Mouse (Mus musculus) liver, embryonic 13.5 days (tissue): ENCODE results near the gene Lims1. TPM values are rescaled to one million over a fixed set of nuclear protein-coding genes. Genes with fewer than 3 reads are reported as not detected.

Experiments used
- ATAC-seq: fragments of 200-750 bp; cut with Nextera tagmentation; 2 replicates; pipeline ENCODE4 v1.8.0; 2017; ENCODE audit warnings: low read depth, mild to moderate bottlenecking, moderate number of reproducible peaks, moderate library complexity
- DNase-seq: peaks from one replicate; pipeline ENCODE4 v3.0.0; 2022
- H3K27ac ChIP-seq: fragments of 300-500 bp; sonication (generic); 2 replicates; pipeline ENCODE4 v1.5.1; 2015; ENCODE audit warnings: moderate library complexity, mild to moderate bottlenecking, inconsistent platforms
- H3K27me3 ChIP-seq: fragments of 300-500 bp; sonication (generic); 2 replicates; pipeline ENCODE4 v1.6.1; 2015; ENCODE audit warnings: mild to moderate bottlenecking, inconsistent platforms
- H3K36me3 ChIP-seq: fragments of 300-500 bp; sonication (generic); 2 replicates; pipeline ENCODE4 v1.6.1; 2015; ENCODE audit warnings: mild to moderate bottlenecking, inconsistent platforms
- H3K4me1 ChIP-seq: fragments of 300-500 bp; sonication (generic); replicated peaks from 2 replicates; pipeline ENCODE4 v1.6.1; 2015; ENCODE audit warnings: inconsistent platforms
- H3K4me2 ChIP-seq: fragments of 300-500 bp; sonication (generic); 2 replicates; pipeline ENCODE4 v1.6.1; 2015; ENCODE audit warnings: inconsistent platforms, mild to moderate bottlenecking, moderate library complexity
- H3K4me3 ChIP-seq: fragments of 300-500 bp; sonication (generic); replicated peaks from 2 replicates; pipeline ENCODE4 v1.5.1; 2015; ENCODE audit warnings: mild to moderate bottlenecking, inconsistent platforms
- H3K9ac ChIP-seq: fragments of 300-500 bp; sonication (generic); 2 replicates; pipeline ENCODE4 v1.6.1; 2015; ENCODE audit warnings: mild to moderate bottlenecking, inconsistent platforms
- H3K9me3 ChIP-seq: fragments of 300-500 bp; sonication (generic); replicated peaks from 2 replicates; pipeline ENCODE4 v1.6.1; 2016; ENCODE audit warnings: inconsistent platforms
- WGBS: fragments of 180-500 bp; shearing (Covaris S2); methylation state at CpG from one replicate; pipeline ENCODE4 v1.1.7; 2015; ENCODE audit not compliant: insufficient replicate concordance; 5-methylcytosine and 5-hydroxymethylcytosine counted together
- polyA plus RNA-seq: library from polyadenylated mRNA; unstranded; fragments of >200 nt; fragmentation: Nextera tagmentation; extraction: Ambion mirVana; gene quantifications from 2 replicates; pipeline ENCODE4 v1.2.1, GENCODE M21; 2015

The Lims1 gene
- polyA plus RNA-seq, 1 experiment from 2014 or later = 107 TPM

DNA sequence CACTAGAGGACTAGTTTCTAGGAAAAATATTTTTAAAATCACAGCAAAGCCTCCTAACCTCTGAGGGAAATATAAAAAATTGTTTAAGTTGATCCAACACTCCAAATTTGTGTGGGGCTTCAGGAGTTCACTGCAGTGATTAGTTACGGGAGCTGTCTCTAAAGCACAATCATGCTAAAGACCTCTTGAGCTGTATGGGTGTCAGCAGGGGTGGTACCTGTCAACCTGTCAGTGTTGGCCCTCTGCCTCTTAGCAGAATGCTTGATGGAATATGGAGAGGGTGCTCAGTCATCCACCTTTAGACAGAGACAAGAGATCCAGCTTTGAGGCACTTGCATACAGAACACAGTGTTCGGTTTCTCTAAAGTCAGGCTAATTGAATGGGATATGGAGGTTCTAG lies 60.5 kb downstream of the Lims1 start:
- no peak overlapping the region for H3K4me3 ChIP-seq
- no peak overlapping the region for H3K9ac ChIP-seq
- no peak for DNase-seq
- no peaks in the 10 kb centered on the region for H3K9me3 ChIP-seq
- no peak overlapping the region; the same call in 1 of the 2 replicates for H3K27ac ChIP-seq
- H3K4me2 ChIP-seq = no peak overlapping the region
- WGBS = 93% methylated on average over 2 of the region's 2 CpGs
- H3K27me3 ChIP-seq = no peaks in the 10 kb centered on the region
- no peak for ATAC-seq
- H3K4me1 ChIP-seq = peaks cover 58% of the 10 kb centered on the region
- peaks cover 3% of the 10 kb centered on the region; the same call in 1 of the 2 replicates for H3K36me3 ChIP-seq

DNA sequence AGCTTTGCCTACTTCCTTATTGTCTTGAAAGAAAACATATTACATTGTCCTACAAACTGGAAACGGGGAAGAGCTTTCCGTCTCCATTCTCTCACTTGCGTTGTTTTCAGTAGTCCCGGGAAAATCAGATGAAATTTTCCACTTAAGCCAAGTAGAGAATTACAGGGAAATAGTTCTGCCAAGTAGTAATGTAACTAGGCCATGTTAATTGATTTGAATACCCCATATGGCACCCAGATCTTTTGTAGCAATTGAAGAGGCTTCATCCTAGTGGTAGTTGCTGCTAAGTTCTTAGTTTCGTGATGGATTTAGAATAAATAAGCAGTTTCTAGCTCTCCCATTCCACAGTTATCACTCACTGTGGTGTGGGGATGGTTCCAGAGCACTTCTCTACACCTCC lies 62.4 kb downstream of the Lims1 start:
- no peak overlapping the region for H3K9ac ChIP-seq
- H3K27ac ChIP-seq = no peak overlapping the region
- no peak overlapping the region for H3K4me3 ChIP-seq
- no peak overlapping the region for H3K4me2 ChIP-seq
- peaks cover 51% of the 10 kb centered on the region for H3K4me1 ChIP-seq
- ATAC-seq (no peak), DNase-seq (no peak)
- peaks cover 3% of the 10 kb centered on the region; the same call in 1 of the 2 replicates for H3K36me3 ChIP-seq
- H3K9me3 ChIP-seq = no peaks in the 10 kb centered on the region
- H3K27me3 ChIP-seq = no peaks in the 10 kb centered on the region
- 87% methylated on average over 5 of the region's 5 CpGs for WGBS

DNA sequence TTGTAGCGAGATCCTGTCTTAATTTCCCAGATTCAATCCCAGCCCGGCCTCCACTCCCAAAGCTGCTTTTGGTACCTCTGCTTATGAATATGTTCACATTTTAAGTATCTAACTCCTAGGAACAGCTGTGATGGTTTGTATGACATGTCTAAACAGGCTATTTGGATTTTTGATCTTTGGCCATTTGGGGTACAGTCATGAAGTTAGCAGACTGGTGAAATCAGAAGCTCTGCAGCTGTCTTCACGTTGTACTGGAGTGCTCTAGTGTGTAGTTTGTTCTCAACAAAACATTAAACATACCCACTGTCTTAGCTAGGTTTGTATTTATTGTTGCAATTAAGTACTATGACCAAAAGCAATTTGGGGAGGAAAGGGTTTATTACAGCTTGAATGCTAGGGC lies 63.7 kb downstream of the Lims1 start:
- Histone ChIP-seq H3K9ac (no peak overlapping the region), H3K36me3 (peaks cover 3% of the 10 kb centered on the region; the same call in 1 of the 2 replicates), H3K27me3 (no peaks in the 10 kb centered on the region), H3K4me2 (no peak overlapping the region), H3K4me1 (peaks cover 50% of the 10 kb centered on the region), H3K4me3 (no peak overlapping the region), H3K27ac (no peak overlapping the region), H3K9me3 (no peaks in the 10 kb centered on the region)
- ATAC-seq = no peak
- WGBS = 82% methylated on average over 3 of the region's 3 CpGs
- no peak for DNase-seq

DNA sequence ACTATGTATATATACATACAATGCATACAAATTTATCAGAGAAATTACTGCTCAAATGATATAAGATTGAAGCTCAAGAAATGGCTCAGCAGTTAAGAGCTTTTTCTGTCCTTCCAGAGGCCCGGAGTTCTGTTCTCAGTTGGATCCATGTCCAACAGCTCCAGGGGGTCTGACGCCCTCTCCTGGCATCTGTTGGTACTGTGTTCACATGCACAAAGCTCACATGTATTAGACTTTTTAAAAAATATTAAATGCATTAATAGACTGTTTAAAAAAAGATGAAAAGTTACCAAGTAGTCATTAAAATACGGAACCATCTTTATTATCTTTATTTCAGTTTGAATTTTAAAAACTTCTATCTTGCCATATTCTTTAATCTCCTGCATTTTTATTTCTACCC lies 65.4 kb downstream of the Lims1 start:
- no peak for ATAC-seq

DNA sequence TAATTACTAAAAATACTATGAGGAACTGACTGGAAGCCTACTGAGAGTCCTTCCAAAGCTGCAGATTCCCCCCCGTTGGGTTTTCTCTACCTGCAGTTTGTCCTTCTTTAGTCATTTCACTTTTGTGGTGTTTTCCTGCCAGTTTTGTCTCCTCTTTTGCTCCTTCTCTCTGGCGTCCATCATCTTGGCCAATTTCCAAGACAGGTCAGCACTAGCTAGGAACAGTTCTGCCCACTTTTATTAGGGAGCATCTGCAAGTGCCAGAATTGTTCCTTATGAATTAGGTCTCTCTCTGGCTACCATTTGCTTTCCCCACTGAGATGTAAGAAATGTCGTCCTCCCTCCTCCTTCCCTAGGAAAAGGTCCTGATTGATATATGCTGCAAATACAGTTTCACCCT lies 65.9 kb downstream of the Lims1 start:
- peaks cover 53% of the 10 kb centered on the region for H3K4me1 ChIP-seq
- no peak overlapping the region for H3K9ac ChIP-seq
- no peak for ATAC-seq
- WGBS = 55% methylated on average over 3 of the region's 3 CpGs
- H3K9me3 ChIP-seq = no peaks in the 10 kb centered on the region
- no peak overlapping the region for H3K27ac ChIP-seq
- H3K4me2 ChIP-seq = no peak overlapping the region
- peaks cover 3% of the 10 kb centered on the region; the same call in 1 of the 2 replicates for H3K36me3 ChIP-seq
- no peak overlapping the region for H3K4me3 ChIP-seq
- H3K27me3 ChIP-seq = no peaks in the 10 kb centered on the region
- no peak for DNase-seq

More for the DNA sequence above, 65.4 kb downstream of the Lims1 start:
- Histone ChIP-seq H3K27ac (no peak overlapping the region), H3K4me2 (no peak overlapping the region), H3K9me3 (no peaks in the 10 kb centered on the region), H3K4me3 (no peak overlapping the region), H3K36me3 (peaks cover 3% of the 10 kb centered on the region; the same call in 1 of the 2 replicates), H3K27me3 (no peaks in the 10 kb centered on the region), H3K4me1 (peaks cover 53% of the 10 kb centered on the region), H3K9ac (no peak overlapping the region)
- whole genome bisulfite sequencing = 79% methylated on average over 3 of the region's 3 CpGs
- DNase-seq = no peak

DNA sequence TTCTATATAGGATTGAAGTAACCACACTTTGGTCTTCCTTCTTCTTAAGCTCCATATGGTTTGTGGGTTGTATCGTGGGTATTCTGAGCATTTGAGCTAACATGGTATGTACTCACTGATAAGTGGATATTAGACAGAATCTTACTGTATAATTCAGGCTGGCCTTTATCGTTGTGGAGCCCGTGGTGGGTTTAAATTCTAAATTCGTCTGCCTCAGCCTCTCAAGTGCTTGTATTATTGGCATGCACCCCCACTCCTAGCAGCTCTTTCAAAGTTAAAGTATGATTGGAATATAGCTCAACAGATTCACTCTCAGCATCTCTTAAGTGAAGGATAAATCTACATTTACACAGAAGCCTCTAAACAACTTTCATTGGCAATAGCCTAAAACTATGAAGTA lies 69.2 kb downstream of the Lims1 start:
- no peaks in the 10 kb centered on the region for H3K27me3 ChIP-seq
- DNase-seq = no peak
- ATAC-seq = no peak
- H3K4me2 ChIP-seq = no peak overlapping the region
- peaks cover 10% of the 10 kb centered on the region; the same call in 1 of the 2 replicates for H3K36me3 ChIP-seq
- H3K4me1 ChIP-seq = peaks cover 54% of the 10 kb centered on the region
- no peaks in the 10 kb centered on the region for H3K9me3 ChIP-seq
- H3K27ac ChIP-seq = peak overlapping the region; percentile 56
- no peak overlapping the region for H3K4me3 ChIP-seq
- H3K9ac ChIP-seq = peak overlapping the region; percentile 11; the same call in 1 of the 2 replicates
- 17% methylated on average over 4 of the region's 4 CpGs for WGBS

DNA sequence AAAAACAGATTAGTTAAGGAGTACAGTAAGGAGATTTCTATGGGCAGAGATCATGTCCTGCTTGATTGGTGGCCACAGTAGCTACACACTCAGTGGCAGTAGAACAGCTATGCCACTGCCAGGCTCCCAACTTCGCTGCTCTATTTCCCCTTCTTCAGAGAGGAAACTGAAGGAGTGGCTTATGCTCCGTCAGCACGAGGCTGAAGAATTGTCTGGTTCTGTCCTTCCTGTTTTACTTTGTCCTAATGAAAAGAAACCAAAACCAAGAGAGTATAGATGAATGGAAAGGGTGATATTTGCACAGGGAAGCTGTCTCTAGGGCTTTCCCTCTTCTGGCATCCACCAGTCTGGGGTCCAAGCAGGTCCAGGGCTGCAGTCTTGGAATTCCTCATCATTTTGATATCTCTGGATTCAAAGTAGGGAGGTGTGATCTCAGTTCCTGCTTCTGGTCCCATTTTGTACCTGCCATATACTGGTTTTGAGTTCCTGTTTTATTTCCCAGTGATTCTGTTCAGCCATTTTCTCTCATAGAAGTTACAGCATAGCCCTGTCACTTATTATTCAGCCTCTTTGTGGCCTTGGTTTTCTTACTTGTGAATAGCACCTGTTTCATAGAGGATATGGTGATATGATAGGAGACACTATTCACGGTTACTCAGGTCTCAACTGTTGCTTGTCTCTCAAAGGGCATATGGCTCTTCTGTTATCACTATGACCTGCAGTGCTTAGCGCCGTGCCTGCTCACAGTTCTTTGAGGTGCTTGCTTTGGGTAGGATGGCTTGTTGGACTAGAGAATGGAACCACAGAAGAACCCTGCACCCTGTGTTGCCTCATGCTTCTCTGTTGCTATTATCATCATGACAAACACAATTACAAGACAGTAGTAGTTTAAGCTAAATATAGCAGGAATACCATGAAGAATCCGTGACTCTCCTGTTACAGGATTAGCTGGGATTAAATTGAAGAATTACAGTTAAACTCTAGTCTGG lies 70.1 kb downstream of the Lims1 start:
- H3K4me2 ChIP-seq = peak overlapping the region; percentile 40
- DNase-seq = peak; percentile 13
- no peaks in the 10 kb centered on the region for H3K9me3 ChIP-seq
- peaks cover 53% of the 10 kb centered on the region for H3K4me1 ChIP-seq
- peak overlapping the region; percentile 5; the same call in 1 of the 2 replicates for H3K4me3 ChIP-seq
- peak overlapping the region; percentile 44 for H3K9ac ChIP-seq
- H3K27ac ChIP-seq = peak overlapping the region; percentile 80
- WGBS = 33% methylated on average over 7 of the region's 7 CpGs
- H3K27me3 ChIP-seq = no peaks in the 10 kb centered on the region
- H3K36me3 ChIP-seq = peaks cover 10% of the 10 kb centered on the region; the same call in 1 of the 2 replicates
- peak; percentile 82 for ATAC-seq

DNA sequence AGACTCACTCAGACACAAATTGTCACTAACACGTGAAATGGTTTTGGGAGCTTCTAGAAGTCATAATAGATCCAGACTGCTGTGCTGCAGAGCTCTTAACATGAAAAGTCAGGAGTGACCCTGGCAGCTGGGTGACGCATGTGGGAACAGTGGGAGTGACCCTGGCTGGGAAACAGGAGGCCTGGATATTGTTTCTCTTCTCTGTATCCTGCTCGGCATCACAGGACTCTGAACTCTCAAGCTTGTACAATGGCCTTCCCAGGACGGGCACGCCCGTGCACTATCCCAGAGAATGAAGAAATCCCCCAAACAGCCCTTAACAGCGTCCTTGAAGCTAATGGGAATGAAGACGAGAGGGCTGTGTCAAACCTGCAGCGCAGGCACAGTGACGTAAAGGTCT lies 70.9 kb downstream of the Lims1 start:
- Histone ChIP-seq H3K4me1 (peaks cover 51% of the 10 kb centered on the region), H3K9me3 (no peaks in the 10 kb centered on the region), H3K4me2 (no peak overlapping the region), H3K9ac (no peak overlapping the region), H3K27ac (peak overlapping the region; percentile 80; the same call in 1 of the 2 replicates), H3K27me3 (no peaks in the 10 kb centered on the region), H3K36me3 (peaks cover 14% of the 10 kb centered on the region), H3K4me3 (no peak overlapping the region)
- WGBS = 69% methylated on average over 10 of the region's 10 CpGs
- ATAC-seq (no peak), DNase-seq (no peak)

DNA sequence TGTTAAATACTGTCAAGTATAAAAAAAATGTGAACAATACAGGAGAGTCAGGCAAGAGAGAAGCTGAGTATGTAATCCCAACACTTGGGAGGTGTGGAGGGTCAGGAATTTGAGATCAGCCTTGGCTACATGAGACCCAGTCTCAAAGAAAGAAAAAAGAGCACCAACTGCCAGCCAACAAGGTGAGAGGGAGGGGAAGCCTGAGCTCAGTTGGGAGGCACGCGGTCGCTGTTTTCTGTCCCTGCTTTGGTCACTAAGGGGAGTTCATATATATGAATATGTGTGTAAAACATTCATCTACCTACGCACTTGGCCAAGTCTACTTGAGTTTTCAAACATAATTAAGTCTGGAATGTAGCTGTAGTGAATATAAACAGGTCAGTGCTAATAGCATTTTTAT lies 72.0 kb downstream of the Lims1 start:
- no peak for ATAC-seq
- no peak for DNase-seq
- no peaks in the 10 kb centered on the region for H3K9me3 ChIP-seq
- no peak overlapping the region for H3K9ac ChIP-seq
- H3K4me2 ChIP-seq = no peak overlapping the region
- H3K36me3 ChIP-seq = peaks cover 21% of the 10 kb centered on the region
- no peaks in the 10 kb centered on the region for H3K27me3 ChIP-seq
- H3K4me1 ChIP-seq = peaks cover 48% of the 10 kb centered on the region
- WGBS = 90% methylated on average over 4 of the region's 4 CpGs
- no peak overlapping the region for H3K27ac ChIP-seq
- H3K4me3 ChIP-seq = no peak overlapping the region

DNA sequence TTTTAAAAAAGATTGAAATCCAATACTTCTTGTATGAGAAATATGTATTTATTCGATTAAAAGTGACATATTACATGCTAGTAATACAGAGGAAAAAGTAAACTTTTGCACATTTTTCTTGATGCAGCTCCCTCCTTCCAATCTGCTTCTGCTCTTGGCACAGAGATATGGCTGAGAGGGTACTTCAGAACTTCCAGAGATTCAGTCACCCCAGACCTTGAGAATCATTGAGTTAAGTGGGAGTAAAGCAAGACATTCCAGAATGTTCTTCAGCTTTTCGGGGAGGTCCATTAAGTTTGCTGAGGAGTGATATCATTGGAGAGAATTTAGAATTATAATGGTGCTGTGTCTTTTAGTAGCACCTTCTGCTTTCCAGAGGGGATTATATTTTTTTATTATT lies 72.5 kb downstream of the Lims1 start:
- Histone ChIP-seq H3K9me3 (no peaks in the 10 kb centered on the region), H3K36me3 (peaks cover 21% of the 10 kb centered on the region), H3K27ac (no peak overlapping the region), H3K9ac (no peak overlapping the region), H3K4me2 (no peak overlapping the region), H3K4me1 (peaks cover 45% of the 10 kb centered on the region), H3K4me3 (no peak overlapping the region), H3K27me3 (no peaks in the 10 kb centered on the region)
- no peak for ATAC-seq
- WGBS = 82% methylated on average over 2 of the region's 2 CpGs
- DNase-seq = no peak

DNA sequence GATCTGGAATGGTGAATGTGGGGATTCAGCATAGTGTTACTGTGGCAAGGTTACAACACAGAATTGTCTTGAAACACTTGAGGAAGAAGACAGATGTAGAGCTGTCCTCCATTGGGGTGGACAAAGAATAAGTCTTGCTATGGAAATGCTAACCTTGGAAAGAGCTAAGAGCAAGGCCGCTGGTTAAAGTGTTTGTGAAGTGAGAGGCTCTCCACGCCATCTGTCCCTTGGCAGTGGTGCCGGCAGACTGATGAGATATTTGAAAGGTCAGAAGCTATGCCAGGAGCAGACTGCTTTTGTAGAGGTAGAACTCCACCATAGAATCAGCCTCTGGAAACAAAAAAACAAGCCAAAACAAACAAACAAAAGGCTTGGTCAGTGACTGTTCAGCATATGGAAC lies 73.3 kb downstream of the Lims1 start:
- peaks cover 30% of the 10 kb centered on the region for H3K36me3 ChIP-seq
- H3K9ac ChIP-seq = no peak overlapping the region
- no peak overlapping the region for H3K4me3 ChIP-seq
- H3K9me3 ChIP-seq = no peaks in the 10 kb centered on the region
- 0 out of 2 replicates have a peak overlapping the region, but pooled peaks have one; percentile 7 for H3K27ac ChIP-seq
- DNase-seq = no peak
- ATAC-seq = no peak
- H3K4me2 ChIP-seq = no peak overlapping the region
- no peaks in the 10 kb centered on the region for H3K27me3 ChIP-seq
- peaks cover 37% of the 10 kb centered on the region for H3K4me1 ChIP-seq
- 86% methylated on average over 3 of the region's 3 CpGs for WGBS
